Mouse (Mus musculus): ENCODE measurements around the gene Rfx1. TPM values are rescaled to one million over a fixed set of nuclear protein-coding genes. Genes with fewer than 3 reads are reported as not detected.

Gene Rfx1
- total RNA-seq, 2 experiments from 2014 or later = 2.5 to 14.7 TPM

GRCm38 (mm10) chr8:84130806-84131205 is 64.2 kb downstream of the Rfx1 start:
- no peak for ATAC-seq (replicated peaks; ENCODE audit: low FRiP score, poor library complexity, severe bottlenecking)

GRCm38 (mm10) chr8:84132225-84132624 is 65.6 kb downstream of the Rfx1 start:
- no peak for ATAC-seq (replicated peaks; ENCODE audit: low FRiP score, poor library complexity, severe bottlenecking)

GRCm38 (mm10) chr8:84137848-84138247 is 71.2 kb downstream of the Rfx1 start:
- no peak for ATAC-seq (replicated peaks; ENCODE audit: low FRiP score, poor library complexity, severe bottlenecking)

- no peak for ATAC-seq (replicated peaks; ENCODE audit: low FRiP score, poor library complexity, severe bottlenecking)
These were observed 74.2 kb downstream of the Rfx1 start for GRCm38 (mm10) chr8:84140838-84141237.

- no peak for ATAC-seq (replicated peaks; ENCODE audit: low FRiP score, poor library complexity, severe bottlenecking)
These were observed 78.1 kb downstream of the Rfx1 start for GRCm38 (mm10) chr8:84144636-84145245.

Other genes with a start within 250 kb of the Rfx1 start
- 0.84 and 7.6 TPM in 2 replicates for gene Adgrl1, start 166.7 kb upstream of the Rfx1 start, total RNA-seq (2015; ENCODE audit: low replicate concordance)
- 0.26 and 0.30 TPM in 2 replicates for gene Adgrl1, start 166.7 kb upstream of the Rfx1 start, total RNA-seq (2017; ENCODE audit: low replicate concordance)
- not detected in 2 replicates for gene Gm10644, start 111.6 kb upstream of the Rfx1 start, total RNA-seq (2015; ENCODE audit: low replicate concordance)
- 1.0 TPM in 1 of 2 replicates, not detected in the other for gene Gm10644, start 111.6 kb upstream of the Rfx1 start, total RNA-seq (2017; ENCODE audit: low replicate concordance)
- 188 and 195 TPM in 2 replicates for gene Asf1b, start 111.3 kb upstream of the Rfx1 start, total RNA-seq (2015; ENCODE audit: low replicate concordance)
- gene Asf1b, start 111.3 kb upstream of the Rfx1 start, total RNA-seq (2017; ENCODE audit: low replicate concordance) = 120 and 123 TPM in 2 replicates
- gene Prkaca, start 93.8 kb upstream of the Rfx1 start, total RNA-seq (2015; ENCODE audit: low replicate concordance) = 11.5 and 13.0 TPM in 2 replicates
- gene Prkaca, start 93.8 kb upstream of the Rfx1 start, total RNA-seq (2017; ENCODE audit: low replicate concordance) = 6.7 and 17.2 TPM in 2 replicates
- 114 and 119 TPM in 2 replicates for gene Samd1, start 69.2 kb upstream of the Rfx1 start, total RNA-seq (2015; ENCODE audit: low replicate concordance)
- gene Samd1, start 69.2 kb upstream of the Rfx1 start, total RNA-seq (2017; ENCODE audit: low replicate concordance) = 51.6 and 80.9 TPM in 2 replicates
- 1.8 and 10.5 TPM in 2 replicates for gene 1700067K01Rik, start 65.3 kb upstream of the Rfx1 start, total RNA-seq (2015; ENCODE audit: low replicate concordance)
- gene 1700067K01Rik, start 65.3 kb upstream of the Rfx1 start, total RNA-seq (2017; ENCODE audit: low replicate concordance) = 2.6 and 4.7 TPM in 2 replicates
- not detected in 2 replicates for gene 2210011C24Rik, start 54.7 kb upstream of the Rfx1 start, total RNA-seq (2015; ENCODE audit: low replicate concordance)
- gene 2210011C24Rik, start 54.7 kb upstream of the Rfx1 start, total RNA-seq (2017; ENCODE audit: low replicate concordance) = not detected in 2 replicates
- not detected in 2 replicates for gene Palm3, start 45.4 kb upstream of the Rfx1 start, total RNA-seq (2015; ENCODE audit: low replicate concordance)
- not detected in 2 replicates for gene Palm3, start 45.4 kb upstream of the Rfx1 start, total RNA-seq (2017; ENCODE audit: low replicate concordance)
- 1.4 TPM in 1 of 2 replicates, not detected in the other for gene Il27ra, start 24.2 kb upstream of the Rfx1 start, total RNA-seq (2015; ENCODE audit: low replicate concordance)
- 0.51 and 0.61 TPM in 2 replicates for gene Il27ra, start 24.2 kb upstream of the Rfx1 start, total RNA-seq (2017; ENCODE audit: low replicate concordance)
- gene Rln3, start 21.8 kb upstream of the Rfx1 start, total RNA-seq (2015; ENCODE audit: low replicate concordance) = not detected in 2 replicates
- gene Rln3, start 21.8 kb upstream of the Rfx1 start, total RNA-seq (2017; ENCODE audit: low replicate concordance) = not detected in 2 replicates
- 1.1 TPM in 1 of 2 replicates, not detected in the other for gene Gm10643, start 1.7 kb upstream of the Rfx1 start, total RNA-seq (2015; ENCODE audit: low replicate concordance)
- gene Gm10643, start 1.7 kb upstream of the Rfx1 start, total RNA-seq (2017; ENCODE audit: low replicate concordance) = 0.77 and 1.2 TPM in 2 replicates
- gene Dcaf15, start 37.9 kb downstream of the Rfx1 start, total RNA-seq (2015; ENCODE audit: low replicate concordance) = 8.8 and 17.7 TPM in 2 replicates
- 11.9 and 13.6 TPM in 2 replicates for gene Dcaf15, start 37.9 kb downstream of the Rfx1 start, total RNA-seq (2017; ENCODE audit: low replicate concordance)
- not detected in 2 replicates for gene Podnl1, start 59.2 kb downstream of the Rfx1 start, total RNA-seq (2015; ENCODE audit: low replicate concordance)
- 0.13 and 1.1 TPM in 2 replicates for gene Podnl1, start 59.2 kb downstream of the Rfx1 start, total RNA-seq (2017; ENCODE audit: low replicate concordance)
- gene Cc2d1a, start 81.1 kb downstream of the Rfx1 start, total RNA-seq (2015; ENCODE audit: low replicate concordance) = 2.1 and 4.3 TPM in 2 replicates
- gene Cc2d1a, start 81.1 kb downstream of the Rfx1 start, total RNA-seq (2017; ENCODE audit: low replicate concordance) = 1.3 and 17.9 TPM in 2 replicates
- not detected in 2 replicates for gene 4930432K21Rik, start 81.2 kb downstream of the Rfx1 start, total RNA-seq (2015; ENCODE audit: low replicate concordance)
- 0.51 TPM in 1 of 2 replicates, not detected in the other for gene 4930432K21Rik, start 81.2 kb downstream of the Rfx1 start, total RNA-seq (2017; ENCODE audit: low replicate concordance)
- gene Nanos3, start 118.4 kb downstream of the Rfx1 start, total RNA-seq (2015; ENCODE audit: low replicate concordance) = not detected in 2 replicates
- not detected in 2 replicates for gene Nanos3, start 118.4 kb downstream of the Rfx1 start, total RNA-seq (2017; ENCODE audit: low replicate concordance)
- 1.7 and 2.2 TPM in 2 replicates for gene Zswim4, start 170.2 kb downstream of the Rfx1 start, total RNA-seq (2015; ENCODE audit: low replicate concordance)
- gene Zswim4, start 170.2 kb downstream of the Rfx1 start, total RNA-seq (2017; ENCODE audit: low replicate concordance) = 1.9 and 2.6 TPM in 2 replicates
- gene D8Ertd738e, start 182.9 kb downstream of the Rfx1 start, total RNA-seq (2015; ENCODE audit: low replicate concordance) = 57.3 and 58.3 TPM in 2 replicates
- 39.9 and 46.1 TPM in 2 replicates for gene D8Ertd738e, start 182.9 kb downstream of the Rfx1 start, total RNA-seq (2017; ENCODE audit: low replicate concordance)
- gene Mri1, start 190.5 kb downstream of the Rfx1 start, total RNA-seq (2015; ENCODE audit: low replicate concordance) = 6.7 and 7.2 TPM in 2 replicates
- 3.6 and 4.8 TPM in 2 replicates for gene Mri1, start 190.5 kb downstream of the Rfx1 start, total RNA-seq (2017; ENCODE audit: low replicate concordance)
- gene Ccdc130, start 203.5 kb downstream of the Rfx1 start, total RNA-seq (2015; ENCODE audit: low replicate concordance) = 12.6 and 15.9 TPM in 2 replicates
- gene Ccdc130, start 203.5 kb downstream of the Rfx1 start, total RNA-seq (2017; ENCODE audit: low replicate concordance) = 3.3 and 24.4 TPM in 2 replicates